Mouse (Mus musculus) forebrain, embryonic 11.5 days (tissue): ENCODE measurements around the gene Mkrn1. TPM values are rescaled to one million over a fixed set of nuclear protein-coding genes. Genes with fewer than 3 reads are reported as not detected.
"Not testable (repeated sequence)": the region's sequence is repeated elsewhere in the genome, so short reads cannot be mapped to it uniquely, and the experiment has no call there.

ENCODE experiments used
- ATAC-seq: fragments of 200-750 bp; cut with Nextera tagmentation; replicated peaks from 2 replicates; pipeline ENCODE4 v1.8.0; 2017; ENCODE audit warnings: moderate TSS enrichment; ENCODE audit not compliant: low FRiP score
- DNase-seq: peaks from one replicate; pipeline ENCODE4 v3.0.0-alpha.2; 2017; ENCODE audit warnings: low spot score
- H3K27ac ChIP-seq: fragments of 300-500 bp; sonication (generic); 2 replicates; pipeline ENCODE4 v1.5.1; 2014; ENCODE audit warnings: low read depth, low read length
- H3K27me3 ChIP-seq: fragments of 300-500 bp; sonication (generic); 2 replicates; pipeline ENCODE4 v1.6.1; 2014; ENCODE audit warnings: mild to moderate bottlenecking, low read length, mixed read lengths; ENCODE audit not compliant: control insufficient read depth, insufficient read depth
- H3K36me3 ChIP-seq: fragments of 300-500 bp; sonication (generic); 2 replicates; pipeline ENCODE4 v1.6.1; 2014; ENCODE audit warnings: mild to moderate bottlenecking, low read length, moderate library complexity, mixed read lengths; ENCODE audit not compliant: control insufficient read depth, insufficient read depth
- H3K4me1 ChIP-seq: fragments of 300-500 bp; sonication (generic); replicated peaks from 2 replicates; pipeline ENCODE4 v1.6.1; 2014; ENCODE audit warnings: low read length, mixed read lengths; ENCODE audit not compliant: control insufficient read depth, insufficient read depth
- H3K4me2 ChIP-seq: fragments of 300-500 bp; sonication (generic); 2 replicates; pipeline ENCODE4 v1.6.1; 2014; ENCODE audit warnings: low read depth, mild to moderate bottlenecking, low read length, moderate library complexity, mixed read lengths; ENCODE audit not compliant: severe bottlenecking
- H3K4me3 ChIP-seq: fragments of 300-500 bp; sonication (generic); 2 replicates; pipeline ENCODE4 v1.5.1; 2014; ENCODE audit warnings: low read depth, low read length
- H3K9ac ChIP-seq: fragments of 300-500 bp; sonication (generic); 2 replicates; pipeline ENCODE4 v1.6.1; 2014; ENCODE audit warnings: low read length
- H3K9me3 ChIP-seq: fragments of 300-500 bp; sonication (generic); 2 replicates; pipeline ENCODE4 v1.6.1; 2016; ENCODE audit warnings: low read length, mixed read lengths; ENCODE audit not compliant: control insufficient read depth
- WGBS: fragments of 180-500 bp; shearing (Covaris S2); extraction: QIAGEN DNeasy Blood & Tissue Kit; methylation state at CpG from one replicate; pipeline ENCODE4 v1.1.7; 2014; 5-methylcytosine and 5-hydroxymethylcytosine counted together
- polyA plus RNA-seq: library from polyadenylated mRNA; unstranded; fragments of >200 nt; fragmentation: Nextera tagmentation; extraction: Ambion mirVana; gene quantifications from 2 replicates; pipeline ENCODE4 v1.2.1, GENCODE M21; 2014

Mkrn1 gene
- polyA plus RNA-seq, 1 experiment from 2014 or later = 91.9 TPM

GRCm38 (mm10) chr6:39379749-39380148 lies 40.5 kb downstream of the Mkrn1 start:
- DNase-seq (no peak), ATAC-seq (no peak)
- Histone ChIP-seq H3K27me3 (peaks cover 2% of the 10 kb centered on the region; the same call in 1 of the 2 replicates), H3K9me3 (no peaks in the 10 kb centered on the region), H3K4me3 (no peak overlapping the region), H3K9ac (no peak overlapping the region), H3K4me1 (0 out of 2 replicates have a peak, but pooled peaks cover 4% of the 10 kb centered on the region), H3K27ac (no peak overlapping the region), H3K4me2 (no peak overlapping the region), H3K36me3 (no peaks in the 10 kb centered on the region)
- 82% methylated on average over 8 of the region's 8 CpGs for WGBS

- H3K4me2 ChIP-seq = no peak overlapping the region
- no peak overlapping the region for H3K27ac ChIP-seq
- DNase-seq (no peak), ATAC-seq (no peak)
- 59% methylated on average over 4 of the region's 4 CpGs for WGBS
- H3K4me3 ChIP-seq = no peak overlapping the region
- peaks cover 2% of the 10 kb centered on the region; the same call in 1 of the 2 replicates for H3K27me3 ChIP-seq
- no peak overlapping the region for H3K9ac ChIP-seq
- H3K4me1 ChIP-seq = 0 out of 2 replicates have a peak, but pooled peaks cover 4% of the 10 kb centered on the region
- no peaks in the 10 kb centered on the region for H3K36me3 ChIP-seq
- H3K9me3 ChIP-seq = no peaks in the 10 kb centered on the region
These were observed 41.0 kb downstream of the Mkrn1 start for GRCm38 (mm10) chr6:39379224-39379623.

GRCm38 (mm10) chr6:39378161-39378835 lies 42.0 kb downstream of the Mkrn1 start:
- H3K4me1 ChIP-seq, DNase-seq, H3K27ac ChIP-seq, H3K9ac ChIP-seq, ATAC-seq, H3K27me3 ChIP-seq, H3K4me2 ChIP-seq, H3K36me3 ChIP-seq, H3K9me3 ChIP-seq, H3K4me3 ChIP-seq: not testable (repeated sequence)
- WGBS = 75% methylated on average over 13 of the region's 13 CpGs

GRCm38 (mm10) chr6:39377311-39377827 lies 42.9 kb downstream of the Mkrn1 start, which contains the start of gene Slc37a3:
TSS of gene Slc37a3 (minus strand) at chr6:39377675.
- peak within 1 kb of the TSS; percentile 83 for H3K4me2 ChIP-seq
- 0% methylated on average over 43 of the region's 43 CpGs for WGBS
- 0 out of 2 replicates have a peak, but pooled peaks cover 4% of the 10 kb centered on the region for H3K4me1 ChIP-seq
- peak; percentile 94 for DNase-seq
- H3K9me3 ChIP-seq = no peaks in the 10 kb centered on the region
- peaks cover 2% of the 10 kb centered on the region; the same call in 1 of the 2 replicates for H3K27me3 ChIP-seq
- ATAC-seq = peak; percentile 92
- H3K27ac ChIP-seq = no peak within 1 kb of the TSS
- peak within 1 kb of the TSS; percentile 88 for H3K9ac ChIP-seq
- peak within 1 kb of the TSS; percentile 93 for H3K4me3 ChIP-seq
- H3K36me3 ChIP-seq = no peaks in the 10 kb centered on the region

GRCm38 (mm10) chr6:39376775-39377174 lies 43.5 kb downstream of the Mkrn1 start:
- Histone ChIP-seq H3K27ac (no peak overlapping the region), H3K4me2 (peak overlapping the region; percentile 83), H3K9me3 (no peaks in the 10 kb centered on the region), H3K27me3 (peaks cover 2% of the 10 kb centered on the region; the same call in 1 of the 2 replicates), H3K4me3 (peak overlapping the region; percentile 93), H3K4me1 (0 out of 2 replicates have a peak, but pooled peaks cover 4% of the 10 kb centered on the region), H3K36me3 (no peaks in the 10 kb centered on the region), H3K9ac (peak overlapping the region; percentile 88)
- DNase-seq = peak; percentile 38
- ATAC-seq = no peak
- WGBS = 30% methylated on average over 9 of the region's 9 CpGs

- Histone ChIP-seq H3K4me3 (no peak overlapping the region), H3K9me3 (no peaks in the 10 kb centered on the region), H3K27ac (no peak overlapping the region), H3K4me2 (no peak overlapping the region), H3K9ac (no peak overlapping the region), H3K4me1 (0 out of 2 replicates have a peak, but pooled peaks cover 4% of the 10 kb centered on the region), H3K27me3 (no peaks in the 10 kb centered on the region), H3K36me3 (no peaks in the 10 kb centered on the region)
- no peak for ATAC-seq
- 85% methylated on average over 4 of the region's 4 CpGs for WGBS
- DNase-seq = no peak
These were observed 46.8 kb downstream of the Mkrn1 start for GRCm38 (mm10) chr6:39373301-39373955.

GRCm38 (mm10) chr6:39372727-39373126 lies 47.5 kb downstream of the Mkrn1 start:
- DNase-seq (no peak), ATAC-seq (no peak)
- Histone ChIP-seq H3K9me3 (no peaks in the 10 kb centered on the region), H3K36me3 (no peaks in the 10 kb centered on the region), H3K27me3 (no peaks in the 10 kb centered on the region), H3K27ac (no peak overlapping the region), H3K9ac (no peak overlapping the region), H3K4me3 (no peak overlapping the region), H3K4me1 (0 out of 2 replicates have a peak, but pooled peaks cover 4% of the 10 kb centered on the region), H3K4me2 (no peak overlapping the region)
- 78% methylated on average over 7 of the region's 7 CpGs for WGBS

- Histone ChIP-seq H3K9me3 (no peaks in the 10 kb centered on the region), H3K4me3 (no peak overlapping the region), H3K9ac (no peak overlapping the region), H3K4me2 (no peak overlapping the region), H3K4me1 (0 out of 2 replicates have a peak, but pooled peaks cover 4% of the 10 kb centered on the region), H3K36me3 (no peaks in the 10 kb centered on the region), H3K27me3 (no peaks in the 10 kb centered on the region), H3K27ac (no peak overlapping the region)
- DNase-seq (no peak), ATAC-seq (no peak)
These were observed 48.2 kb downstream of the Mkrn1 start for GRCm38 (mm10) chr6:39372042-39372441.
